Mouse (Mus musculus) lung, postnatal 4 days (tissue): ENCODE measurements around the gene Xpnpep1.
A peak's percentile ranks its signal among the peaks of the same experiment; 100 is the strongest.

Experiments used
- DNase-seq, 2 experiments: peaks; one replicate each; pipeline ENCODE4 v3.0.0; 2021

Gene Xpnpep1

DNA sequence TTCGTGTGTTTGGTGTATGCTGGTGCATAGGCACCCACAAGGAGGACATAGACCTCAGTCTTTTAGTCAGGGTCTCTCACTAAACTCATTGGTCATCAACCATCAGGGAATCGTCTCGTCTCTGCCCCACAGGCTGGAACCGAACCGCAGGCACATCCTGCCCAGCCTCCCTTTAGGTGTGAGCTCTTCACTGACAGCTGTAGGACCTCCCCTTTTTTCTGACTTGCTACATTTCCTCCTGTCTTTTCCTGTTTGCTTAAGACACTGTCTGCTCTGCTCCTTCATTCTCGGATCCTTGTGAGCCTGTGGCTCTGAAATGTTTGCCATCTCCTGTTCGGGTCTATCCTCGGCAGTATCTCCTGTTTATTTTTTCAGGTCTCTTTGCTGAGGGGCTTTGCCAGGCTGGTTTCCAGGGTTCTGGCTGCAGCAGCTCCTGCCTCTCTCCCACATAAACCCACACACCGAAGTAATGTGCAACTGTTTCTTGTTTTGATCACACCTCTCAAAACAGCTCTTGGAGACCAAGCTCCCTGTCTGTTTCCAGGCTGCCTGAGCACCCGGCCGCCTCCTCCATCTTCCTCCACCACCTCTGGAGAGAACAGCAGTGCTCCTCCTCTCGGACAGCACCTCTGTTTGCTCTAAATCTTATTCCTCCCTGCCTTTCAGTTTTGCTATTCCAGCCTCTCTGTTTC is 60.8 kb downstream of the Xpnpep1 start:
- no peak for DNase-seq

DNA sequence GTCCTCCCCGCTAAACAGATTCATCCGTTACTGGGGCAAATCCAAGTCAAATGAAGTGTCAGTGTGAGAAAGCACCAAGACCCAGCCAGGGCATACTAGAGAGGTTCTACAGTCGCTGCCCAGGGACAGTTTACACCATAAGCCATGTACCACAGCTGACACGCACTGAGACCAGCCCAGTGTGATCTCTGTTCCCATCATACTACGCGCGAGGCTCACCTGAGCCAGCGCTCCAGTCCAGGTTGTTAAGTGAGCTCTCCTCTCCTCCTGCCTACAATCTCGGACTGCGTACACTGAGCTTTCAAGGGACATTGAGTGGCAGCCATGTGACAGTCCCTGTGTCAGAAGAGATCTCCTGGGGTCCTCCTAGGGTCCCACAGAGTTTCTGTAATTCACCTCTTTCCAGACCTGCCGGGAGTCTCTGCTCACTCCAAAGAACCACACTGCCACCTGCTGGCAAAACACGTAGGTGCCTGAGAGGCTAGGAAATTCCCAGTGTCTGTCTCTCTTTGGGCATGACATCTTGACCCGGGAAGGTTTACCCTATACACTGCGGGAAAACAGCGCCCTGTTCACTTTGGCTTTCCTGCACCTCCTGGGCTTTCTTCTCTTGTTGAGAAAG is 64.3 kb downstream of the Xpnpep1 start:
- peak; percentile 50 to 75 for DNase-seq

- no peak for DNase-seq
Observed at GRCm38 (mm10) chr19:52966339-52966738, 73.7 kb downstream of the Xpnpep1 start.

- no peak for DNase-seq
Observed at GRCm38 (mm10) chr19:52962745-52963144, 77.3 kb downstream of the Xpnpep1 start.

DNA sequence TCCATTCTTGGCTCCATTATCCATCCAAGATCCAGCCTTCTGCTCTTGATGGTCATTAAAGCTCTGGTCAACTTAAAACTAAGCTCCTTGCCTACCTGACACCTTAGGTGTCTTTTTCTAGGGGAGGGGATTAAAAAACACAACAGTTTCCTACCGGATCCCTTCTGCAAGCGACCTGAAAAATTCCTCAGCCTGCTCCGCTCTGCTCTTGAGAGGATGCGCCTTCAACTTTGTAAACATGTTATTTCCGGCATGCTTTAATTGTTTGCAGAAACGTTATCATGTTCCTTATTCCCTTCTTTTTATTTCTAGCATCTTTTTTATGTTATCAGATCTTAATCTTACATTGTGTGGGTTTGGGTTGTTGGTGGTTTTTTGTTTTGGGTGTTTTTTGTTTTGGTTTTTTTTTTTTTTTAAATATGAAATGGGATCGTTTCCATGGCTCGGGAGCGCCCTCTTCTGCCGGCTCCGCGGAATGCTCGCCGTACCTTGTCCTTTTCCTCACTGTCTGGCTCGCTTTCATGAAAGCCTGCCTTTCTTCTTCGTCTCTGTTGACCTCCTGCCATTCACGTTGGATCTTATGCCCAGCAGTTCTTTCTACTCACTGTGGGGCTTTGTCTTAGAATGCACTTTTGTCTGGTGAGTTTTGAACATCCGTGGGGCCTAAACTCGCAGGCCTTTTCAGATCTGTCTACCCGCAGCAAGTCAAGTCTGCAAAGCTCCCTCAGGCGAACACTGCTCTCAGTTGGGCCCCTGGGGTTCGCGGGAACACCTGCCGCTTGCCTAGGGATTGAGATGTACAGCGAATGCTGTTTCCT is 117.1 kb downstream of the Xpnpep1 start:
- peak; percentile 41 to 60 for DNase-seq

GRCm38 (mm10) chr19:52904182-52904581 is 135.8 kb downstream of the Xpnpep1 start:
- DNase-seq = no peak

DNA sequence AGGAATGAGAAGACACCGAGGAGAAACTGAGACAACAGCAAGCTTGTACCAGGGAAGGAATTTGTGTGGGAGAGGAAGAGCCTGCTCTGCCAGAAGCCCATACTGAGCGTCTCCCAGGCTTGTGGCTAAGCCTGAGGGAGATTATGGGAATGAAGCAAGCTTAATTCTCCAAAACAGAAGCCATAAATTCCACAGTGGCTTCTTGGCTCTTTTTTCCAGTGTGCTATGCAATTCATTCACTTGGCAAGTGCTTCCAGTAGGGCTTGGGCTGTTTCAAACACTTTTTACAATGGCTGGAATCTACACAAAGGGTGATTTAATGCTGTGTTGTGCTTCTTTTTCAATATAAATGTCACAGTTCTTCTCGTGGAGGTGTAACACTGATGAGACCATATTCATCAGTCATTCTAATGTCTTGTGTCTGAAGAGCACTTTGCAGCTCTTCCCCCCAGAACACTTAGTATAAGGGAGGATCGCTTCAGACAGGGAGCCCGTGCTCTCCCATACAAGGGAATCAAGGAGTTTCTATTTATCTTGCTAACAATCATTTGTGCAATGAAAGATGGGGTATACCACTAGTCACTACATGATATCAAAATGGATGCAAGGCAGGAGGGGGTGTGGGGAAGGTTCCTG is 148.1 kb downstream of the Xpnpep1 start:
- DNase-seq = no peak
